Mouse (Mus musculus) C2C12 (cell line): ENCODE measurements around the gene Tmem38b.

ENCODE experiments used
- CEBPB ChIP-seq: IDR thresholded peaks from one replicate; pipeline ENCODE4 v1.6.1; 2011; ENCODE audit warnings: low read depth, mild to moderate bottlenecking, control low read depth, moderate library complexity
- CTCF ChIP-seq: IDR thresholded peaks from one replicate; pipeline ENCODE4 v1.5.1; 2011; ENCODE audit not compliant: control insufficient read depth, insufficient read depth, insufficient read length
- FOSL1 ChIP-seq: IDR thresholded peaks from one replicate; pipeline ENCODE4 v1.8.0; 2011; ENCODE audit warnings: mild to moderate bottlenecking, low read length; ENCODE audit not compliant: poor library complexity, insufficient read depth, severe bottlenecking
- MAX ChIP-seq: IDR thresholded peaks from one replicate; pipeline ENCODE4 v1.6.1; 2011; ENCODE audit warnings: mild to moderate bottlenecking, control low read depth
- MYOD1 ChIP-seq: IDR thresholded peaks from one replicate; pipeline ENCODE4 v1.6.1; 2011; ENCODE audit warnings: low read depth; ENCODE audit not compliant: control insufficient read depth, insufficient read length
- MYOG ChIP-seq: IDR thresholded peaks from one replicate; pipeline ENCODE4 v1.6.1; 2011; ENCODE audit not compliant: control insufficient read depth, insufficient read length; ENCODE audit errors: extremely low read depth
- USF1 ChIP-seq: IDR thresholded peaks from one replicate; pipeline ENCODE4 v1.6.1; 2011; ENCODE audit warnings: low read depth, mild to moderate bottlenecking, control low read depth, moderate library complexity

DNA sequence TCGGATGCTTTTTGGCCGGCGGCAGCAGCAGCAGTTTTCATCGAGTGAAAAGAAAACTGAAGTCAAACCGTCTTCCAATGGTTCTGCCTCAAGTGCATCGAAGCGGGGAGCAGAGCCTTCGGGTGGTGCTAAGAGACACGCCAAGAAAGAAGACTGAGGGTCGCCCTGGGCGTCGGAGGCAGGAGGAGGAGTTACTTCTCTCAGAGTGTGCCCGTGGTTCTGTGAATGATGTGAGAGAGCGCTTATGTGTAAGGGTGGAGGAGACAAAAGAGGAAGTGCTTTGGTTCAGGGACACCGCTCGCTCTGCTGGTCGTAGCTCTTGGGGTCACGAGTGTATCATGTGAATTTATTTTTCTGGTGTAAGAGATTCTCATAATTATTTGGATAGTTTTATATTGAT is 34.1 kb downstream of the Tmem38b start:
- TF ChIP-seq CTCF (no peak), MYOG (no peak), MAX (no peak), USF1 (no peak), FOSL1 (no peak), CEBPB (no peak), MYOD1 (no peak)
